Mouse (Mus musculus) ovary, postnatal 36 days (tissue): ENCODE data around the gene Gm4756.
A peak's percentile ranks its signal among the peaks of the same experiment; 100 is the strongest.
"Not testable (repeated sequence)": the region's sequence is repeated elsewhere in the genome, so short reads cannot be mapped to it uniquely, and the experiment has no call there.

Experiments used
- DNase-seq: peaks from one replicate; pipeline ENCODE4 v3.0.0; 2022; ENCODE audit warnings: low spot score, mixed read lengths

Gm4756 gene

GRCm38 (mm10) chr12:72648921-72649320 is 540 bp downstream of the Gm4756 start:
- DNase-seq = no peak

GRCm38 (mm10) chr12:72638025-72638424 is 11.4 kb downstream of the Gm4756 start:
- DNase-seq = no peak

DNA sequence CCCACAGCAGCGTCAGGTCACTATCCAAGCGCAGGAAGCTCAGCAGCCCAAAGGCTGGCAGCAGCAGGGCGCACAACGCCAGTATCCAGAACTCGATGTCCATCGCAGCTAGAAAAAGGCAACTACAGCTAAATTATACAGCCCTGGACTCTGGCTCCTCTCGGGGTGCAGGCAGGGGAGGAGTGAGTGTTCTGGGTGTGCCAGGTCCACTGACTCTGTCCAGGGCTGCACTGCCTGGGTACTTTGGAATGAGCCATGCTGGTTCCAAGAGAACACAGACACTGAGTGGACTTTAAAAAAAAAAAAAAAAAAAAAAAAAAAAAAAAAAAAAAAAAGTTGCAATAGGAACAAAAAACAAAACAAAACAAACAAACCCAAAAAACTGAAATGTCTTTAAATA is 20.7 kb downstream of the Gm4756 start:
- no peak for DNase-seq

DNA sequence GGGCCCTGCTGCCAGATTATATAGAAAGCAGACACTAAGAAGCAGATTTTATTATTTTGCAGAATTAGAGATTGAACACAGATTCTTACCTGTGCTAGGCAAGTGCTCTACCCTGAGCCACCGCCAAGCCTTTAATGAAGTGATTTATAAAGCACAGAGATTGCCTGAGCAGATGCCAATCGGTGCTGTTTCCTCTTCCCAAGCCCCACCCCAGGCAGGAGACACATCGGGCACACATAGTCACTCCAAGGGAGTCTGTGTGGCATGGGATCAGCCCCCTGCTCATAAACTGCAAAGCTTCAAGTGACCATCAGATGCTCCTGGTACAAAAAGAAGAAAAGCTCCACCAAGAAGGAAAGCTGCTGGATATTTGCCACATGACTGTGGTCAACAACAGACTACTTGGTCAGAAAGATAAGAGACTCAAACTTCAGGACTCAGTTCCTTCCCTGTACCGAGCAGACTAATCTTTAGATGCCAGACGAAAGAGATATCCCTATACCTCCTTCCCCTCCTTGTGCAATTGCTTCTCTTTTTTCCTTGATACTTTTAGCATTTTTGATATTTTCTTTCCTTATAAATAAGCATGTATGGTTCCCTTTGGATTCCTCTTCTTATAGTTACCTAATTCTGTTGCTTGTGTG is 26.5 kb downstream of the Gm4756 start:
- DNase-seq = no peak

DNA sequence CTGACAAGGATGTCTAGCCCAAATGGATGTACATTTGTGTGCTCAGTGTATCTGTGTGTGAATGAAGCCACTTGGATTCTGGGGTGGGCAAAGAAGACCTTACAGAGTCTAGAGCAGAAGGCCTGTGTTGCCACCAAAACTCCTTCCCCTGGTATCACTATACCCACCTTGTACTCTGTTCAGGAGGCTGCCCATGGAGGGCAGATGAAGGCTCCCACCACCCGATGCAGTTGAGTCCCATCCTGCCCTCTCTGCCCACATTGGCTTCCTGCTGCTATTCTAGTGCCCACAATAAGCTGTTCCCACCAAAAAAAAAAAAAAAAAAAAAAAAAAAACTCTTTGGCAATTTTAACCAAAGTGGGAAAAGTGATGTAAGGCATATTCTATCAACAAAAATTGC is 28.0 kb downstream of the Gm4756 start:
- DNase-seq = no peak

DNA sequence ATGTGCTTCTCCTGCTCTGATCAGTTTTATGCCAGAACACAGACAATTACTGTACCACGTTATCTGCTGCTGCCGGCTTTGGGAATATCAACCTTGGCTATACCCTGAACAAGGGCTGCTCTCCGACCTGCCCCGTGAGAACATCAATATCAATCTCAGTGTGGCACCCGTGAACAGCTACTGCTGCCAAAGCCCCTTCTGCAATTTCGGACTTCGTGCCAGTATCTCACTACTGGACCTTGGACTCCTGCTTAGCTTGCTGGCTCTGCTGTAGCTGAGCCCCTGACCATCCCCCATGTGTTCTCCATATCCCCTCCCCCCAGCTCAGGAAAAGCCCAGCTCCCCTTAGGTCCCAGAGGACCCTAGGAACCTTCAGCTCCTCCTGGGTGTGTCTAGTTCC is 28.6 kb downstream of the Gm4756 start:
- DNase-seq = no peak

GRCm38 (mm10) chr12:72612053-72612452 is 37.4 kb downstream of the Gm4756 start:
- no peak for DNase-seq

GRCm38 (mm10) chr12:72598731-72599130 is 50.7 kb downstream of the Gm4756 start:
- not testable (repeated sequence) for DNase-seq

- DNase-seq = no peak
Observed at GRCm38 (mm10) chr12:72594001-72594400, 55.5 kb downstream of the Gm4756 start.

DNA sequence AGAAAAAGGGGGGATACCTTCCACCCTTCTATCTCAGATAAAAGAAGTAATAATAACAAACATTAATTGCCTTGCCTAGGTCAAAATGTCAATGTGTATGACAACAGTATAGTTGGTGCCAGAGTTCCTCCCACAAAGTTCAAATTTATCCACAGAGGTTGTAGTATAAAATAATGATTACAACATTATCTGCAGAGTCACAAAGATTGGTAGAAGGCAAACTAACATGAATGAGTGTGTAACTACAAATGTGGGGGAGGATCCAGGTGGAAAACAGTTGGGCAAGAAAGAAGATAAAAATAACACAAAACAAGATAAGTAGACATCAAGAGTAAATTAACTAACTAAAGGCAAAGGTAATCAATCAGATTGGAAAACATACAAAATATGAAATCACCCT is 56.5 kb downstream of the Gm4756 start:
- DNase-seq = no peak

GRCm38 (mm10) chr12:72585339-72585738 is 64.1 kb downstream of the Gm4756 start:
- DNase-seq = no peak

- DNase-seq = no peak
Observed at GRCm38 (mm10) chr12:72583099-72583498, 66.4 kb downstream of the Gm4756 start.

GRCm38 (mm10) chr12:72582021-72582420 is 67.4 kb downstream of the Gm4756 start:
- DNase-seq = no peak

DNA sequence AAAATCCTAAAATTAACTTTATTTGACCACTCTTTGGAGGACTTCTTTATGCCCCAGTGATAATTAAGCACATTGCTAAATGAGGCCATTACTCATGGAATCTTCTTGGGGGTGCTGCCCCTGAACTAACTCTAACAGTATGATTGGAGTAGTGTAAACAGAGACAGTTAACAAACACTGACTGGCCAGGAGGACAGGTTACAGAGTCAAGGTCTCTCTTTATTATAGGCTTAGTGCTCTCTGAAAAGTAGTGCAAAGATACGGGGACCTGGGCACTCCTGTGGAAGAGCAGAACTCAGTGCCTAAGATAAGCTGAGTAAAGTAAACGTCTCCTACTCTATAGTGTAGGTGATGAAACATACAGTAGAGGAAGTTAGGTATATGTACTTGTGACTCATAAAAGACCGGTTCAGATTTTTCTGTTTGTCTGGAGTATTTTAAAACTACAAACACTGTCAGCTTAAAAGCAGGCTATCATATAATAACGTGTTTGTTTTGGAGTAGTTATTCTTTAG is 85.1 kb downstream of the Gm4756 start:
- DNase-seq = no peak

DNA sequence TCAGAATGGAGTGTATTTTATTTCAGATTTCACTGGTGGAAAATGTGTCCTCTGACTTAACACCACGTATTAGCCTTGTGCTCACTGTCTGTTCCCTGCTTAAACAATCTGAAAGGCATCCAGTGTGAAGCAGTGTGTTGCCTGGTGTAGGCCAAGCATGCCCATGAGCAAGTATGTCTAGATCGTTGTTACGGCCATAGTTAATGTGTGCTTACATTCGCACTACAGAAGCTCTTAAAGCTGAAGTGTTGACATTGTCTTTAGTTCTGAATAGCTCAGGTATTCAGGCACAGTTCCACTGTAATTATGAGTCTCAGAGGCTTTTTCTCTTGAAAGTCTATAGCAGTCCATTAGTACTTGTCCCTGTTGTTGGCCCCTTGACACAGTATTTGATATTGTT is 95.1 kb downstream of the Gm4756 start:
- DNase-seq = no peak

- no peak for DNase-seq
Observed at GRCm38 (mm10) chr12:72538571-72538970, 110.9 kb downstream of the Gm4756 start.

GRCm38 (mm10) chr12:72536021-72536597 is 113.4 kb downstream of the Gm4756 start, which contains the start of gene Pcnx4:
Gene Pcnx4 (plus strand): TSS chr12:72536383.
- DNase-seq = peak; percentile 99

DNA sequence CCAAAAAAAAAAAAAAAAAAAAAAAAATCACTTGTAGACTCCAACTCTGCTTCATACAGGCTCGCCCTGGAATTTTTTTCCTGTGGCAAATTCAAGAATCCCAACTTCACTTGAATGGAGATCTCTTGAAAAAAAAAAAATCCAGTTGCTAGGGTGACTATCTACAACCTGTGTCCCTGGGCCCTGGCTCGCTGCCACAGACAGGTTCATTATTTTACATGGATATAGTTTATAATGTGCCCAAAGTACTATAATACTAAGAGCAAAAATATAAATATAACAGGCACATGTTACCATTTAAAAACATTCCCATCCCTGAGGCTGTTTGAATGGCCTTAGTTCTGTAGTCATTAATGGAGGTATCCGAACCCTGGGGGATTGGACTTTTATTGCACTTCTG is 113.9 kb downstream of the Gm4756 start:
- DNase-seq = no peak

- DNase-seq = no peak
Observed at GRCm38 (mm10) chr12:72533986-72534385, 115.5 kb downstream of the Gm4756 start.

DNA sequence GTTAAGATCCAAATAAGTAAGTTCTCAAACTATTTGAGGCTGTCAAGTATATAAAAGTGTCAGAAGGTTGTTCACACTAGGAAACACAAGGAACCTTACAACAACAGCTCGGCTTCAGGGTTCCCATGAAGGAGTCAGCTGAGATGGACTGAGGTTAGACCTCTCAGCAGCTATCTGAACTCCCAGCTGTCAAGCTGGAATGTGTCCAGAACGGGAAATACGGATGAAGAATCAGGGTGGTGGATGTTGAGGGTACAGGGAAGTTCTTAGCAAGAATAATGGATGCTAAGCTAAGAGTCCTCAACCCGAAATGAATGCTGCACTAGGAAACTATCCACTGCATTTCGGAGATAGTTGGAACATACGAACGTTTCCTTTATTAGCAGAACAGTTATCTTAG is 117.2 kb downstream of the Gm4756 start:
- no peak for DNase-seq
